Mouse (Mus musculus) neural tube, embryonic 13.5 days (tissue): ENCODE results near the gene Krtcap2. TPM values are rescaled to one million over a fixed set of nuclear protein-coding genes. Genes with fewer than 3 reads are reported as not detected.
"Not testable (repeated sequence)": the region's sequence is repeated elsewhere in the genome, so short reads cannot be mapped to it uniquely, and the experiment has no call there.

Source experiments
- ATAC-seq: fragments of 200-750 bp; cut with Nextera tagmentation; 2 replicates; pipeline ENCODE4 v1.8.0; 2017; ENCODE audit warnings: low read depth, mild to moderate bottlenecking, moderate TSS enrichment, moderate library complexity
- H3K27ac ChIP-seq: fragments of 300-500 bp; sonication (generic); replicated peaks from 2 replicates; pipeline ENCODE4 v1.5.1; 2015; ENCODE audit warnings: moderate library complexity, mild to moderate bottlenecking, inconsistent platforms
- H3K27me3 ChIP-seq: fragments of 300-500 bp; sonication (generic); 2 replicates; pipeline ENCODE4 v1.6.1; 2015; ENCODE audit warnings: mild to moderate bottlenecking, inconsistent platforms
- H3K36me3 ChIP-seq: fragments of 300-500 bp; sonication (generic); 2 replicates; pipeline ENCODE4 v1.6.1; 2015; ENCODE audit warnings: mild to moderate bottlenecking, inconsistent platforms
- H3K4me1 ChIP-seq: fragments of 300-500 bp; sonication (generic); replicated peaks from 2 replicates; pipeline ENCODE4 v1.6.1; 2015; ENCODE audit warnings: inconsistent platforms
- H3K4me2 ChIP-seq: fragments of 300-500 bp; sonication (generic); 2 replicates; pipeline ENCODE4 v1.6.1; 2015; ENCODE audit warnings: inconsistent platforms, mild to moderate bottlenecking, moderate library complexity
- H3K4me3 ChIP-seq: fragments of 300-500 bp; sonication (generic); 2 replicates; pipeline ENCODE4 v1.5.1; 2015; ENCODE audit warnings: mild to moderate bottlenecking, inconsistent platforms
- H3K9ac ChIP-seq: fragments of 300-500 bp; sonication (generic); 2 replicates; pipeline ENCODE4 v1.6.1; 2015; ENCODE audit warnings: moderate library complexity, mild to moderate bottlenecking, inconsistent platforms
- H3K9me3 ChIP-seq: fragments of 300-500 bp; sonication (generic); 2 replicates; pipeline ENCODE4 v1.6.1; 2016; ENCODE audit warnings: inconsistent platforms
- WGBS: fragments of 180-500 bp; shearing (Covaris S2); methylation state at CpG from one replicate; pipeline ENCODE4 v1.1.7; 2015; 5-methylcytosine and 5-hydroxymethylcytosine counted together
- polyA plus RNA-seq: library from polyadenylated mRNA; unstranded; fragments of >200 nt; fragmentation: Nextera tagmentation; extraction: Ambion mirVana; gene quantifications from 2 replicates; pipeline ENCODE4 v1.2.1, GENCODE M21; 2015

Gene Krtcap2
- polyA plus RNA-seq, 1 experiment from 2014 or later: 248 TPM

GRCm38 (mm10) chr3:89210731-89211130, 35.0 kb upstream of the Krtcap2 start:
- WGBS: 77% methylated on average over 7 of the region's 7 CpGs
- no peak overlapping the region for H3K9ac ChIP-seq
- no peak for ATAC-seq
- H3K4me2 ChIP-seq: no peak overlapping the region
- no peak overlapping the region for H3K27ac ChIP-seq
- H3K36me3 ChIP-seq: peaks cover 53% of the 10 kb centered on the region
- peaks cover 34% of the 10 kb centered on the region for H3K4me1 ChIP-seq
- no peak overlapping the region for H3K4me3 ChIP-seq
- no peaks in the 10 kb centered on the region for H3K27me3 ChIP-seq
- H3K9me3 ChIP-seq: no peaks in the 10 kb centered on the region

GRCm38 (mm10) chr3:89213803-89214530, 31.8 kb upstream of the Krtcap2 start:
- Histone ChIP-seq H3K9ac (peak overlapping the region; percentile 81), H3K9me3 (no peaks in the 10 kb centered on the region), H3K4me2 (peak overlapping the region; percentile 73), H3K36me3 (peaks cover 21% of the 10 kb centered on the region), H3K27me3 (no peaks in the 10 kb centered on the region), H3K4me3 (peak overlapping the region; percentile 75), H3K27ac (peak overlapping the region; percentile 97), H3K4me1 (peaks cover 45% of the 10 kb centered on the region)
- ATAC-seq: peak; percentile 88
- WGBS: under 1% methylated on average over 69 of the region's 69 CpGs

- peak within 1 kb of the TSS; percentile 73 for H3K4me2 ChIP-seq
- peaks cover 19% of the 10 kb centered on the region for H3K36me3 ChIP-seq
- peak; percentile 20 for ATAC-seq
- H3K27me3 ChIP-seq: no peaks in the 10 kb centered on the region
- no peaks in the 10 kb centered on the region for H3K9me3 ChIP-seq
- peak within 1 kb of the TSS; percentile 75 for H3K4me3 ChIP-seq
- under 1% methylated on average over 19 of the region's 19 CpGs for WGBS
- peak within 1 kb of the TSS; percentile 81 for H3K9ac ChIP-seq
- H3K27ac ChIP-seq: peak within 1 kb of the TSS; percentile 97
- peaks cover 52% of the 10 kb centered on the region for H3K4me1 ChIP-seq
Measured at GRCm38 (mm10) chr3:89214681-89215411, 30.9 kb upstream of the Krtcap2 start, which contains the start of gene Thbs3. Gene Thbs3 (plus strand): TSS chr3:89215180.

- H3K27me3 ChIP-seq: no peaks in the 10 kb centered on the region
- peak overlapping the region; percentile 97 for H3K27ac ChIP-seq
- peaks cover 9% of the 10 kb centered on the region for H3K36me3 ChIP-seq
- peak; percentile 22; the same call in 1 of the 2 replicates for ATAC-seq
- no peaks in the 10 kb centered on the region for H3K9me3 ChIP-seq
- peaks cover 55% of the 10 kb centered on the region for H3K4me1 ChIP-seq
- 0% methylated on average over 6 of the region's 6 CpGs for WGBS
- H3K4me2 ChIP-seq: peak overlapping the region; percentile 73
- H3K4me3 ChIP-seq: peak overlapping the region; percentile 75
- peak overlapping the region; percentile 81 for H3K9ac ChIP-seq
Measured at GRCm38 (mm10) chr3:89215853-89216252, 29.9 kb upstream of the Krtcap2 start.

GRCm38 (mm10) chr3:89216407-89216806, 29.4 kb upstream of the Krtcap2 start:
- Histone ChIP-seq H3K36me3 (peaks cover 10% of the 10 kb centered on the region), H3K4me1 (peaks cover 60% of the 10 kb centered on the region), H3K4me2 (peak overlapping the region; percentile 73)
- not testable (repeated sequence) for H3K27ac ChIP-seq, H3K4me3 ChIP-seq, H3K9me3 ChIP-seq, H3K27me3 ChIP-seq, ATAC-seq, H3K9ac ChIP-seq
- WGBS: 77% methylated on average over 7 of the region's 7 CpGs

- Histone ChIP-seq H3K4me1 (peaks cover 49% of the 10 kb centered on the region), H3K27me3 (no peaks in the 10 kb centered on the region), H3K27ac (no peak overlapping the region), H3K9ac (no peak overlapping the region), H3K4me3 (no peak overlapping the region), H3K9me3 (no peaks in the 10 kb centered on the region), H3K36me3 (peaks cover 19% of the 10 kb centered on the region), H3K4me2 (no peak overlapping the region)
- no peak for ATAC-seq
- WGBS: 86% methylated on average over 1 of the region's 1 CpGs
Measured at GRCm38 (mm10) chr3:89218271-89218670, 27.5 kb upstream of the Krtcap2 start.

- Histone ChIP-seq H3K9me3 (no peaks in the 10 kb centered on the region), H3K4me1 (peaks cover 58% of the 10 kb centered on the region), H3K4me3 (no peak overlapping the region), H3K27me3 (no peaks in the 10 kb centered on the region), H3K4me2 (no peak overlapping the region), H3K9ac (0 out of 2 replicates have a peak overlapping the region, but pooled peaks have one; percentile 22), H3K36me3 (peaks cover 24% of the 10 kb centered on the region), H3K27ac (peak overlapping the region; percentile 23; the same call in 1 of the 2 replicates)
- WGBS: 43% methylated on average over 8 of the region's 8 CpGs
- no peak for ATAC-seq
Measured at GRCm38 (mm10) chr3:89219546-89219945, 26.2 kb upstream of the Krtcap2 start.

GRCm38 (mm10) chr3:89221167-89221566, 24.6 kb upstream of the Krtcap2 start:
- Histone ChIP-seq H3K9me3 (no peaks in the 10 kb centered on the region), H3K27ac (no peak overlapping the region), H3K4me1 (peaks cover 58% of the 10 kb centered on the region), H3K36me3 (peaks cover 24% of the 10 kb centered on the region), H3K4me2 (no peak overlapping the region), H3K9ac (peak overlapping the region; percentile 32; the same call in 1 of the 2 replicates), H3K27me3 (no peaks in the 10 kb centered on the region), H3K4me3 (no peak overlapping the region)
- no peak for ATAC-seq
- WGBS: 65% methylated on average over 5 of the region's 5 CpGs

- Histone ChIP-seq H3K9ac (peak overlapping the region; percentile 79), H3K27me3 (no peaks in the 10 kb centered on the region), H3K9me3 (no peaks in the 10 kb centered on the region), H3K4me2 (peak overlapping the region; percentile 79), H3K4me1 (peaks cover 74% of the 10 kb centered on the region), H3K4me3 (peak overlapping the region; percentile 50), H3K36me3 (peaks cover 17% of the 10 kb centered on the region), H3K27ac (peak overlapping the region; percentile 92)
- no peak for ATAC-seq
- 32% methylated on average over 11 of the region's 11 CpGs for WGBS
Measured at GRCm38 (mm10) chr3:89224796-89225195, 21.0 kb upstream of the Krtcap2 start.

- no peak for ATAC-seq
- Histone ChIP-seq H3K4me2 (peak overlapping the region; percentile 79), H3K4me3 (peak overlapping the region; percentile 50), H3K27me3 (no peaks in the 10 kb centered on the region), H3K9me3 (no peaks in the 10 kb centered on the region), H3K9ac (peak overlapping the region; percentile 79), H3K36me3 (peaks cover 17% of the 10 kb centered on the region), H3K27ac (peak overlapping the region; percentile 92), H3K4me1 (peaks cover 70% of the 10 kb centered on the region)
- 21% methylated on average over 12 of the region's 12 CpGs for WGBS
Measured at GRCm38 (mm10) chr3:89225321-89225815, 20.4 kb upstream of the Krtcap2 start.

- Histone ChIP-seq H3K9ac (peak overlapping the region; percentile 79), H3K36me3 (peaks cover 17% of the 10 kb centered on the region), H3K4me3 (peak overlapping the region; percentile 50), H3K27me3 (no peaks in the 10 kb centered on the region), H3K9me3 (no peaks in the 10 kb centered on the region), H3K4me2 (peak overlapping the region; percentile 79), H3K4me1 (peaks cover 70% of the 10 kb centered on the region), H3K27ac (peak overlapping the region; percentile 92)
- peak; percentile 48 for ATAC-seq
- 9% methylated on average over 4 of the region's 4 CpGs for WGBS
Measured at GRCm38 (mm10) chr3:89225918-89226317, 19.8 kb upstream of the Krtcap2 start.

GRCm38 (mm10) chr3:89226361-89226760, 19.4 kb upstream of the Krtcap2 start:
- Histone ChIP-seq H3K4me2 (peak overlapping the region; percentile 79), H3K4me1 (peaks cover 65% of the 10 kb centered on the region), H3K27me3 (no peaks in the 10 kb centered on the region), H3K9ac (peak overlapping the region; percentile 79), H3K36me3 (peaks cover 14% of the 10 kb centered on the region), H3K4me3 (peak overlapping the region; percentile 50), H3K27ac (peak overlapping the region; percentile 92), H3K9me3 (no peaks in the 10 kb centered on the region)
- ATAC-seq: no peak
- 7% methylated on average over 11 of the region's 11 CpGs for WGBS
